Comparison of ENCODE assay signal across 9 mouse cellular contexts in the genomic region with DNA sequence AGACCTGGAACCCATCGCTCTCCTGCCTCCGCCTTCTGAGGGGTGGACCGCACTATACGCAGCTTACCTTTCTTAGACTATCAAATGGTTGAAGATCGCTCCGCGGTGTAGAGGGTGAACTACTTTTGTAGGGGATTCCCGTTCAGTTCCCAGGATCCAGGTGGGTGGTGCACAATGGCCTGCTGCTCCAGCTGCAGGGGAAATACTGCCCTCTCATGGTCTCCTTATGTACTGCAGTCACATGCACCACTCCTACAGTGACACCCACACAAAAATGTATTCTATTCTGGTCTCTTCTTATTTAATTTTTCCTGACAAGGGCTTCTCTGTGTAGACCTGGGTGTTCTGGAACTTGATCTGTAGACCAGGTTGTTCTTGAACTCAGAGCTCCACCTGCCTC. TPM values are rescaled to one million over a fixed set of nuclear protein-coding genes. Genes with fewer than 3 reads are reported as not detected.
A peak's percentile ranks its signal among the peaks of the same experiment; 100 is the strongest.
DNase-seq lines count a peak whose midpoint lies in the region; ATAC-seq and TF ChIP-seq lines count a peak whose summit lies in the region.
"Had no signal": no experiment of that assay in that cellular context is flagged by ENCODE, and none has a peak within 500 bp of the region (broad histone marks: within the 10 kb centered on the region; RNA-seq: fewer than 3 reads in every experiment).

A gene (minus strand): TSS at position 151 of the 400 bp plus-strand sequence.

- no peak within 1 kb of the TSS for H3K4me2 ChIP-seq in forebrain, embryonic 16.5 days (ENCODE audit: low read length)

- no peak for DNase-seq in layer of hippocampus, adult 8-10 months (ENCODE audit: low spot score in 2 of 2)
- DNase-seq in layer of hippocampus, adult 11-12 months (ENCODE audit: low spot score): no peak
- no peak for DNase-seq in adrenal gland, adult 8-10 months
- no peak for DNase-seq in left cerebral cortex, postnatal 36 days (ENCODE audit: low spot score in 2 of 2)
- DNase-seq in urinary bladder, adult 18-20 months (ENCODE audit: low spot score in 2 of 2): no peak
- DNase-seq in right cerebral cortex, postnatal 14 days: no peak

- intact Hi-C loops in left cerebral cortex, postnatal 36 days (cut with DNase I): no loop called here

- no peaks in the 10 kb centered on the region for H3K4me1 ChIP-seq in forebrain, embryonic 16.5 days (replicated peaks; ENCODE audit: control insufficient read depth, insufficient read depth, low read length)
- H3K4me1 ChIP-seq in olfactory bulb, adult 2 months (ENCODE audit: control insufficient read depth, insufficient read depth, low read length): no peaks in the 10 kb centered on the region

- H3K27ac ChIP-seq in forebrain, embryonic 16.5 days (ENCODE audit: low read length): no peak within 1 kb of the TSS
- H3K27ac ChIP-seq in olfactory bulb, adult 2 months (ENCODE audit: insufficient read depth, low read depth, low read length): no peak within 1 kb of the TSS

- H3K36me3 ChIP-seq in forebrain, embryonic 16.5 days (ENCODE audit: control insufficient read depth, insufficient read depth): no peaks in the 10 kb centered on the region

- no peak within 1 kb of the TSS for H3K4me3 ChIP-seq in forebrain, embryonic 16.5 days (replicated peaks; ENCODE audit: low read length)
- H3K4me3 ChIP-seq in olfactory bulb, adult 2 months (ENCODE audit: insufficient read depth, low read depth, low read length): no peak within 1 kb of the TSS
- H3K4me3 ChIP-seq: myocyte had no signal

- ATAC-seq in forebrain, embryonic 16.5 days: no peak

- 0 out of 2 replicates have a peak, but pooled peaks have one; percentile 25 for TF ChIP-seq CTCF in olfactory bulb, adult 2 months (IDR thresholded peaks at IDR 0.05; ENCODE audit: insufficient read depth, low read depth, low read length)

- no peaks in the 10 kb centered on the region for H3K27me3 ChIP-seq in forebrain, embryonic 16.5 days (replicated peaks; ENCODE audit: control insufficient read depth, insufficient read depth, low read length)

- H3K9me3 ChIP-seq in forebrain, embryonic 16.5 days (ENCODE audit: control insufficient read depth, low read length): no peaks in the 10 kb centered on the region

- 14% methylated on average over 8 of the region's 8 CpGs for WGBS in forebrain, embryonic 16.5 days
- 19% methylated on average over 8 of the region's 8 CpGs for WGBS in olfactory bulb, adult 2 months

- TF ChIP-seq POLR2A in olfactory bulb, adult 2 months (IDR thresholded peaks at IDR 0.05; ENCODE audit: insufficient read depth, low read depth, low read length): no peak

- no peak within 1 kb of the TSS for H3K9ac ChIP-seq in forebrain, embryonic 16.5 days (replicated peaks; ENCODE audit: low read depth, low read length)

RNA-seq across cellular contexts. Expression of the gene that starts here (rescaled TPM):
- 100 to 1,000 TPM in 2 of 4 experiments, 10 to 100 TPM in 2; 80.6 to 117 (median 97.4) TPM for total RNA-seq in layer of hippocampus, adult 8-10 months (2022)
- 10 to 100 TPM in 3 of 4 experiments, 1 to 10 TPM in 1; 7.9 to 47.4 (median 28.9) TPM for total RNA-seq in adrenal gland, adult 8-10 months (2022)
- polyA plus RNA-seq in forebrain, embryonic 16.5 days (2015; fragmentation: Nextera tagmentation; extraction: Ambion mirVana): 35.0 and 44.5 TPM in 2 replicates
- 100 to 1,000 TPM in 1 of 2 experiments, 10 to 100 TPM in 1; 89.6 to 101 TPM for total RNA-seq in left cerebral cortex, postnatal 36 days (2021)
- not detected in 2 replicates for polyA plus RNA-seq in olfactory bulb, adult 2 months (2012; ENCODE audit: insufficient read depth, insufficient read length, low replicate concordance, missing spikeins)
